Mouse (Mus musculus) CH12.LX (cell line): Measurements from ENCODE around the gene Tjap1.

Experiments used
- CTCF ChIP-seq, 2 experiments: IDR thresholded peaks in 1 of 2; conservative IDR thresholded peaks in 1 of 2; 2 replicates each; pipeline ENCODE4 v1.5.1; 2011 to 2012; ENCODE audit warnings: low read depth in 2 of 2, low read length in 2 of 2, improper control_type of control experiment in 1 of 2, inconsistent platforms in 1 of 2, mild to moderate bottlenecking in 1 of 2, moderate library complexity in 1 of 2
- POLR2A ChIP-seq: IDR thresholded peaks from 2 replicates; pipeline ENCODE4 v1.6.1; 2011; ENCODE audit warnings: low read depth, mild to moderate bottlenecking, improper control_type of control experiment, low read length

- no peak for TF ChIP-seq POLR2A
- no peak for TF ChIP-seq CTCF (conservative IDR thresholded peaks at IDR 0.05 in 1 of 2, IDR thresholded peaks at IDR 0.05 in 1 of 2; ENCODE audit: low read depth in 2 of 2, low read length in 2 of 2)
Measured at GRCm38 (mm10) chr17:46236067-46236466, 46.8 kb downstream of the Tjap1 start.
